Mouse (Mus musculus) neural tube, embryonic 13.5 days (tissue): ENCODE measurements at regions not wholly inside any gene's neighbourhood (a gene's known extent, or its start where the extent isn't known, plus 50 kb on each side); places are given as distances from the start of the nearest gene placed in this dataset.

Experiments
- ATAC-seq: fragments of 200-750 bp; cut with Nextera tagmentation; 2 replicates; pipeline ENCODE4 v1.8.0; 2017; ENCODE audit warnings: low read depth, mild to moderate bottlenecking, moderate TSS enrichment, moderate library complexity
- H3K27ac ChIP-seq: fragments of 300-500 bp; sonication (generic); replicated peaks from 2 replicates; pipeline ENCODE4 v1.5.1; 2015; ENCODE audit warnings: moderate library complexity, mild to moderate bottlenecking, inconsistent platforms
- H3K27me3 ChIP-seq: fragments of 300-500 bp; sonication (generic); 2 replicates; pipeline ENCODE4 v1.6.1; 2015; ENCODE audit warnings: mild to moderate bottlenecking, inconsistent platforms
- H3K36me3 ChIP-seq: fragments of 300-500 bp; sonication (generic); 2 replicates; pipeline ENCODE4 v1.6.1; 2015; ENCODE audit warnings: mild to moderate bottlenecking, inconsistent platforms
- H3K4me1 ChIP-seq: fragments of 300-500 bp; sonication (generic); replicated peaks from 2 replicates; pipeline ENCODE4 v1.6.1; 2015; ENCODE audit warnings: inconsistent platforms
- H3K4me2 ChIP-seq: fragments of 300-500 bp; sonication (generic); 2 replicates; pipeline ENCODE4 v1.6.1; 2015; ENCODE audit warnings: inconsistent platforms, mild to moderate bottlenecking, moderate library complexity
- H3K4me3 ChIP-seq: fragments of 300-500 bp; sonication (generic); 2 replicates; pipeline ENCODE4 v1.5.1; 2015; ENCODE audit warnings: mild to moderate bottlenecking, inconsistent platforms
- H3K9ac ChIP-seq: fragments of 300-500 bp; sonication (generic); 2 replicates; pipeline ENCODE4 v1.6.1; 2015; ENCODE audit warnings: moderate library complexity, mild to moderate bottlenecking, inconsistent platforms
- H3K9me3 ChIP-seq: fragments of 300-500 bp; sonication (generic); 2 replicates; pipeline ENCODE4 v1.6.1; 2016; ENCODE audit warnings: inconsistent platforms
- WGBS: fragments of 180-500 bp; shearing (Covaris S2); methylation state at CpG from one replicate; pipeline ENCODE4 v1.1.7; 2015; 5-methylcytosine and 5-hydroxymethylcytosine counted together

DNA sequence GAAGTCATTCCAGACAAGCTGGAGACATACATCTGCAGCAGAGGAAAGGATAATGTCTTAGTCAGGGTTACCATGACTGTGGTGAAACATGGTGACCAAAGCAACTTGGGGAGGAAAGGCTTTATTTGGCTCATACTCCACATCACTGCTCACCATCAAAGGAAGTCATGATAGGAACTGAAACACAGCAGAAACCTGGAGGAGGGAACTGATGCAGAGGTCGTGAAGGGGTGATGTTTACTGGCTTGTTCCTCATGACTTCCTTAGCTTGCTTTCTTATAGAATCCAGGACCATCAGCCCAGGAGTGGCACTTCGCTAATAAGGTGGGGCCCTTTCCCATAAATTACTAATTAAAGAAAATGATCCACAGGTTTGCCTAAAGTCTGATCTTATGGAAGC is 55.1 kb upstream of the Bod1l start:
- H3K4me1 ChIP-seq, result no peaks in the 10 kb centered on the region
- no peaks in the 10 kb centered on the region for H3K36me3 ChIP-seq
- H3K27me3 ChIP-seq, result no peaks in the 10 kb centered on the region
- H3K9ac ChIP-seq, result no peak overlapping the region
- no peak overlapping the region for H3K27ac ChIP-seq
- H3K9me3 ChIP-seq, result no peaks in the 10 kb centered on the region
- H3K4me3 ChIP-seq, result no peak overlapping the region
- ATAC-seq, result no peak
- no peak overlapping the region for H3K4me2 ChIP-seq
- WGBS, result 80% methylated on average over 2 of the region's 2 CpGs

DNA sequence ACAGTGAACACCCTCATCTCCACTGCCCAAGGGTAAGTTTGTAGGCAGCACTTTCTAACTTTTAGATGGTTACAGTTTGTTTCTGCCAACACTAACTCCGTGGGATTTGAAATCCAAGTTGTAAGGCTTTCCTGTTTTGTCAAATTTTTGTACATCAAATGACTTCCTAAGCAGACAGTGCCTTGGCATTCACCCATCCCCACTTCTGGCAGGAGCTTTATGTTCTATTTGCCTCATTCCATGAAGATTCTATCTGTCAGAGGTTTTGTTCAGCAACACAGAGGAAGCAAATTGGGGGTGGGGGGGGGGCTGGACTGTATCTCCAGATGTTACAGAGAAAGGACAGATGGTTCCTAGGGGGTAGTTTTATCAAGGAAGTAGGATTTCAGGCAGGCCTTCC is 54.6 kb upstream of the Bod1l start:
- H3K27me3 ChIP-seq, result no peaks in the 10 kb centered on the region
- H3K4me3 ChIP-seq, result no peak overlapping the region
- H3K27ac ChIP-seq, result no peak overlapping the region
- no peak overlapping the region for H3K4me2 ChIP-seq
- H3K4me1 ChIP-seq, result no peaks in the 10 kb centered on the region
- no peaks in the 10 kb centered on the region for H3K36me3 ChIP-seq
- H3K9ac ChIP-seq, result no peak overlapping the region
- WGBS, result 82% methylated on average over 1 of the region's 1 CpGs
- no peaks in the 10 kb centered on the region for H3K9me3 ChIP-seq
- no peak for ATAC-seq
